Mouse (Mus musculus) liver, embryonic 13.5 days (tissue): ENCODE results near the gene Tcf7l2. TPM values are rescaled to one million over a fixed set of nuclear protein-coding genes. Genes with fewer than 3 reads are reported as not detected.

Experiments
- ATAC-seq: fragments of 200-750 bp; cut with Nextera tagmentation; 2 replicates; pipeline ENCODE4 v1.8.0; 2017; ENCODE audit warnings: low read depth, mild to moderate bottlenecking, moderate number of reproducible peaks, moderate library complexity
- DNase-seq: peaks from one replicate; pipeline ENCODE4 v3.0.0; 2022
- H3K27ac ChIP-seq: fragments of 300-500 bp; sonication (generic); 2 replicates; pipeline ENCODE4 v1.5.1; 2015; ENCODE audit warnings: moderate library complexity, mild to moderate bottlenecking, inconsistent platforms
- H3K27me3 ChIP-seq: fragments of 300-500 bp; sonication (generic); 2 replicates; pipeline ENCODE4 v1.6.1; 2015; ENCODE audit warnings: mild to moderate bottlenecking, inconsistent platforms
- H3K36me3 ChIP-seq: fragments of 300-500 bp; sonication (generic); 2 replicates; pipeline ENCODE4 v1.6.1; 2015; ENCODE audit warnings: mild to moderate bottlenecking, inconsistent platforms
- H3K4me1 ChIP-seq: fragments of 300-500 bp; sonication (generic); replicated peaks from 2 replicates; pipeline ENCODE4 v1.6.1; 2015; ENCODE audit warnings: inconsistent platforms
- H3K4me2 ChIP-seq: fragments of 300-500 bp; sonication (generic); 2 replicates; pipeline ENCODE4 v1.6.1; 2015; ENCODE audit warnings: inconsistent platforms, mild to moderate bottlenecking, moderate library complexity
- H3K4me3 ChIP-seq: fragments of 300-500 bp; sonication (generic); replicated peaks from 2 replicates; pipeline ENCODE4 v1.5.1; 2015; ENCODE audit warnings: mild to moderate bottlenecking, inconsistent platforms
- H3K9ac ChIP-seq: fragments of 300-500 bp; sonication (generic); 2 replicates; pipeline ENCODE4 v1.6.1; 2015; ENCODE audit warnings: mild to moderate bottlenecking, inconsistent platforms
- H3K9me3 ChIP-seq: fragments of 300-500 bp; sonication (generic); replicated peaks from 2 replicates; pipeline ENCODE4 v1.6.1; 2016; ENCODE audit warnings: inconsistent platforms
- WGBS: fragments of 180-500 bp; shearing (Covaris S2); methylation state at CpG from one replicate; pipeline ENCODE4 v1.1.7; 2015; ENCODE audit not compliant: insufficient replicate concordance; 5-methylcytosine and 5-hydroxymethylcytosine counted together
- polyA plus RNA-seq: library from polyadenylated mRNA; unstranded; fragments of >200 nt; fragmentation: Nextera tagmentation; extraction: Ambion mirVana; gene quantifications from 2 replicates; pipeline ENCODE4 v1.2.1, GENCODE M21; 2015

Tcf7l2 gene
- polyA plus RNA-seq, 1 experiment from 2014 or later, result 17.8 TPM

GRCm38 (mm10) chr19:55886536-55886935 is 144.9 kb downstream of the Tcf7l2 start:
- WGBS, result 85% methylated on average over 14 of the region's 14 CpGs
- H3K4me3 ChIP-seq, result no peak overlapping the region
- H3K9me3 ChIP-seq, result no peaks in the 10 kb centered on the region
- H3K27me3 ChIP-seq, result peaks cover 3% of the 10 kb centered on the region; the same call in 1 of the 2 replicates
- H3K27ac ChIP-seq, result no peak overlapping the region
- H3K9ac ChIP-seq, result no peak overlapping the region
- no peak overlapping the region for H3K4me2 ChIP-seq
- no peak for ATAC-seq
- H3K36me3 ChIP-seq, result no peaks in the 10 kb centered on the region
- H3K4me1 ChIP-seq, result 0 out of 2 replicates have a peak, but pooled peaks cover 2% of the 10 kb centered on the region
- DNase-seq, result no peak

DNA sequence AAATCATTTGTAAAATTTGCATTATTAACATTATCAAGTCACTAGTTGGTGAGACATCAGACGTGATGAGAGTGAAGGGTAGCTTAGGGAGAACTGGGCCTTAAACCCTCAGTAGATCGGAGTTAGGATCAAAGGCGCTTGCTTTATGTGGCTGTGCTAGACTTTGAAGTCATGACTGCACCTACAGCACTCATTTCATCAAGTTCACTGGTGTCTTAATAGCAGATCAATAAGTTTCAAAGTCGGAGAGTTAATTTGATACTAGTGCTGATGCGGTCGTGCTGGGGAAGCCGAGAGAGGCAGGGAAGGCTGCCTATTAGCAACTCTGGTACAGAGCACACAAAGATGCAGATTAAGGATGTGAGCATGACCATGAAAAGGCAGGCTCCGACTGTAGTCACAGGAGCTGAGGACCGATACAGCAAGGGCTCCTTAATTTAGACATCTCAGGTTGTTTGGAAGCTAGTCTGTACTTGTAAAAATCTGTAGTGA is 150.1 kb downstream of the Tcf7l2 start:
- Histone ChIP-seq H3K36me3 (no peaks in the 10 kb centered on the region), H3K27ac (no peak overlapping the region), H3K4me1 (peaks cover 14% of the 10 kb centered on the region; the same call in 1 of the 2 replicates), H3K9ac (no peak overlapping the region), H3K9me3 (no peaks in the 10 kb centered on the region), H3K4me2 (no peak overlapping the region), H3K27me3 (peaks cover 52% of the 10 kb centered on the region), H3K4me3 (no peak overlapping the region)
- WGBS, result 71% methylated on average over 9 of the region's 9 CpGs
- no peak for ATAC-seq
- no peak for DNase-seq

GRCm38 (mm10) chr19:55893557-55893956 is 151.9 kb downstream of the Tcf7l2 start:
- no peak overlapping the region for H3K27ac ChIP-seq
- H3K4me1 ChIP-seq, result peaks cover 17% of the 10 kb centered on the region; the same call in 1 of the 2 replicates
- H3K4me2 ChIP-seq, result no peak overlapping the region
- H3K4me3 ChIP-seq, result no peak overlapping the region
- no peak for DNase-seq
- H3K27me3 ChIP-seq, result peaks cover 67% of the 10 kb centered on the region
- no peak overlapping the region for H3K9ac ChIP-seq
- no peaks in the 10 kb centered on the region for H3K9me3 ChIP-seq
- H3K36me3 ChIP-seq, result no peaks in the 10 kb centered on the region
- 80% methylated on average over 11 of the region's 11 CpGs for WGBS
- ATAC-seq, result no peak

GRCm38 (mm10) chr19:55894396-55894795 is 152.8 kb downstream of the Tcf7l2 start:
- Histone ChIP-seq H3K4me1 (peaks cover 17% of the 10 kb centered on the region; the same call in 1 of the 2 replicates), H3K36me3 (no peaks in the 10 kb centered on the region), H3K4me3 (no peak overlapping the region), H3K27ac (no peak overlapping the region), H3K4me2 (no peak overlapping the region), H3K27me3 (peaks cover 75% of the 10 kb centered on the region), H3K9ac (no peak overlapping the region), H3K9me3 (no peaks in the 10 kb centered on the region)
- ATAC-seq (no peak), DNase-seq (no peak)
- 84% methylated on average over 9 of the region's 9 CpGs for WGBS

- Histone ChIP-seq H3K36me3 (no peaks in the 10 kb centered on the region), H3K4me2 (peak overlapping the region; percentile 59), H3K9ac (peak overlapping the region; percentile 44; the same call in 1 of the 2 replicates), H3K4me1 (peaks cover 17% of the 10 kb centered on the region; the same call in 1 of the 2 replicates), H3K4me3 (peak overlapping the region; percentile 39), H3K9me3 (no peaks in the 10 kb centered on the region), H3K27ac (no peak overlapping the region), H3K27me3 (peaks cover 80% of the 10 kb centered on the region)
- WGBS, result 1% methylated on average over 27 of the region's 27 CpGs
- peak; percentile 29 for DNase-seq
- peak; percentile 31; the same call in 1 of the 2 replicates for ATAC-seq
Measured at GRCm38 (mm10) chr19:55895317-55895716, 153.7 kb downstream of the Tcf7l2 start.

- H3K9ac ChIP-seq, result no peak overlapping the region
- H3K4me1 ChIP-seq, result peaks cover 17% of the 10 kb centered on the region; the same call in 1 of the 2 replicates
- no peak overlapping the region for H3K27ac ChIP-seq
- DNase-seq (no peak), ATAC-seq (no peak)
- H3K9me3 ChIP-seq, result no peaks in the 10 kb centered on the region
- peak overlapping the region; percentile 39 for H3K4me3 ChIP-seq
- 26% methylated on average over 4 of the region's 4 CpGs for WGBS
- H3K27me3 ChIP-seq, result peaks cover 80% of the 10 kb centered on the region
- no peaks in the 10 kb centered on the region for H3K36me3 ChIP-seq
- peak overlapping the region; percentile 59 for H3K4me2 ChIP-seq
Measured at GRCm38 (mm10) chr19:55895807-55896420, 154.3 kb downstream of the Tcf7l2 start.

GRCm38 (mm10) chr19:55896629-55897028 is 155.0 kb downstream of the Tcf7l2 start:
- no peak overlapping the region for H3K4me2 ChIP-seq
- no peak for ATAC-seq
- H3K9ac ChIP-seq, result no peak overlapping the region
- no peaks in the 10 kb centered on the region for H3K36me3 ChIP-seq
- no peaks in the 10 kb centered on the region for H3K9me3 ChIP-seq
- peaks cover 77% of the 10 kb centered on the region for H3K27me3 ChIP-seq
- no peak for DNase-seq
- peaks cover 15% of the 10 kb centered on the region; the same call in 1 of the 2 replicates for H3K4me1 ChIP-seq
- H3K4me3 ChIP-seq, result no peak overlapping the region
- 27% methylated on average over 10 of the region's 10 CpGs for WGBS
- no peak overlapping the region for H3K27ac ChIP-seq

- ATAC-seq, result no peak
- H3K4me3 ChIP-seq, result no peak overlapping the region
- no peak for DNase-seq
- H3K27me3 ChIP-seq, result peaks cover 18% of the 10 kb centered on the region
- H3K9me3 ChIP-seq, result no peaks in the 10 kb centered on the region
- no peak overlapping the region for H3K9ac ChIP-seq
- no peaks in the 10 kb centered on the region for H3K4me1 ChIP-seq
- 81% methylated on average over 12 of the region's 12 CpGs for WGBS
- no peak overlapping the region for H3K4me2 ChIP-seq
- H3K36me3 ChIP-seq, result no peaks in the 10 kb centered on the region
- no peak overlapping the region for H3K27ac ChIP-seq
Measured at GRCm38 (mm10) chr19:55902573-55903385, 161.2 kb downstream of the Tcf7l2 start.

GRCm38 (mm10) chr19:55909039-55909438 is 167.4 kb downstream of the Tcf7l2 start:
- Histone ChIP-seq H3K4me3 (no peak overlapping the region), H3K4me2 (no peak overlapping the region), H3K9me3 (peaks cover 3% of the 10 kb centered on the region; the same call in 1 of the 2 replicates), H3K9ac (no peak overlapping the region), H3K27me3 (no peaks in the 10 kb centered on the region), H3K4me1 (peaks cover 12% of the 10 kb centered on the region; the same call in 1 of the 2 replicates), H3K36me3 (peaks cover 30% of the 10 kb centered on the region), H3K27ac (no peak overlapping the region)
- peak; percentile 60; the same call in 1 of the 2 replicates for ATAC-seq
- 65% methylated on average over 7 of the region's 7 CpGs for WGBS
- DNase-seq, result no peak

GRCm38 (mm10) chr19:55911941-55912340 is 170.3 kb downstream of the Tcf7l2 start:
- DNase-seq (no peak), ATAC-seq (no peak)
- Histone ChIP-seq H3K4me1 (peaks cover 12% of the 10 kb centered on the region; the same call in 1 of the 2 replicates), H3K4me2 (no peak overlapping the region), H3K9me3 (peaks cover 3% of the 10 kb centered on the region; the same call in 1 of the 2 replicates), H3K4me3 (no peak overlapping the region), H3K27ac (no peak overlapping the region), H3K27me3 (no peaks in the 10 kb centered on the region), H3K9ac (no peak overlapping the region), H3K36me3 (peaks cover 30% of the 10 kb centered on the region)
- 90% methylated on average over 8 of the region's 8 CpGs for WGBS

DNA sequence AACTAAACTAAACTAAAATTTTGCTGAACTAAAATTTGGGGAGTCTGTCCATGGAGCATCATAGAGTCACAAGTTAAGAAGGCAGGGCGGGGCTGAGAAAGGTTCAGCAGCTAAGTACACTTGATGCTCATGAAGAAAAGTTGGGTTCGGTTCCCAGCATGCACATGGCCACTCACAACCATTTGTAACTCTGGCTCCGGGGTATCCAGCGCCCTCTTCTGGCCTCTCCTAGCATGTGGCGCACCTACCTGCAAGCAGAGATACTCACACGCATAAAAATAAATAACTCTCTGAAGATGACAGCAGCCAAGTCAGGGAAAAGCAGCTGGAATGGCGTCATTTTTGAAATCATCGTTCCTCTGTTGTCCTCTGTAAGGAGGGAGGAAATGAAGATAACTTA is 171.2 kb downstream of the Tcf7l2 start:
- no peak for DNase-seq
- peaks cover 3% of the 10 kb centered on the region; the same call in 1 of the 2 replicates for H3K9me3 ChIP-seq
- 84% methylated on average over 8 of the region's 8 CpGs for WGBS
- no peaks in the 10 kb centered on the region for H3K27me3 ChIP-seq
- no peak overlapping the region for H3K27ac ChIP-seq
- peaks cover 12% of the 10 kb centered on the region; the same call in 1 of the 2 replicates for H3K4me1 ChIP-seq
- H3K9ac ChIP-seq, result no peak overlapping the region
- H3K4me2 ChIP-seq, result no peak overlapping the region
- no peak for ATAC-seq
- H3K4me3 ChIP-seq, result no peak overlapping the region
- peaks cover 35% of the 10 kb centered on the region for H3K36me3 ChIP-seq
